Mouse (Mus musculus) thymus, adult 2 months (tissue): ENCODE data around the gene Tpk1. TPM values are rescaled to one million over a fixed set of nuclear protein-coding genes. Genes with fewer than 3 reads are reported as not detected.

Source experiments
- DNase-seq: peaks from one replicate; pipeline ENCODE4 v3.0.0; 2021
- H3K27ac ChIP-seq: fragments of 200-500 bp; 2 replicates; pipeline ENCODE4 v1.5.1; 2012; ENCODE audit warnings: low read length, control low read depth; ENCODE audit not compliant: control insufficient read depth, insufficient read depth
- H3K27me3 ChIP-seq: fragments of 200-500 bp; 2 replicates; pipeline ENCODE4 v1.6.1; 2012; ENCODE audit warnings: mild to moderate bottlenecking, low read length, moderate library complexity, mixed read lengths; ENCODE audit not compliant: control insufficient read depth, insufficient read depth
- H3K36me3 ChIP-seq: fragments of 200-500 bp; 2 replicates; pipeline ENCODE4 v1.6.1; 2012; ENCODE audit warnings: mild to moderate bottlenecking, low read length, moderate library complexity; ENCODE audit not compliant: control insufficient read depth, insufficient read depth
- H3K4me1 ChIP-seq: fragments of 200-500 bp; replicated peaks from 2 replicates; pipeline ENCODE4 v1.6.1; 2012; ENCODE audit warnings: low read length; ENCODE audit not compliant: control insufficient read depth, insufficient read depth
- H3K4me3 ChIP-seq: fragments of 200-500 bp; 2 replicates; pipeline ENCODE4 v1.5.1; 2012; ENCODE audit warnings: mild to moderate bottlenecking, low read length, control low read depth, moderate library complexity; ENCODE audit not compliant: control insufficient read depth, insufficient read depth
- CTCF ChIP-seq: fragments of 200-500 bp; IDR thresholded peaks from 2 replicates; pipeline ENCODE4 v1.5.1; 2012; ENCODE audit warnings: mild to moderate bottlenecking, control low read depth, low read length, moderate library complexity, borderline replicate concordance; ENCODE audit not compliant: control insufficient read depth, poor library complexity, insufficient read depth; ENCODE audit errors: extremely low read depth
- POLR2A ChIP-seq: fragments of 200-500 bp; IDR thresholded peaks from 2 replicates; pipeline ENCODE4 v1.6.1; 2012; ENCODE audit warnings: mild to moderate bottlenecking, low read length, control low read depth, moderate library complexity; ENCODE audit not compliant: control insufficient read depth, poor library complexity, insufficient read depth; ENCODE audit errors: extremely low read depth
- WGBS: fragments of 180-500 bp; shearing (Covaris S2); methylation state at CpG from one replicate; pipeline ENCODE4 v1.1.7; 2018; 5-methylcytosine and 5-hydroxymethylcytosine counted together
- polyA plus RNA-seq: library from polyadenylated mRNA; depleted of rRNA; stranded (reverse); fragments of >200 nt; gene quantifications from 2 replicates; pipeline ENCODE4 v1.2.3, GENCODE M21; 2012

Gene Tpk1
- polyA plus RNA-seq, 1 experiment, result 3.2 TPM

DNA sequence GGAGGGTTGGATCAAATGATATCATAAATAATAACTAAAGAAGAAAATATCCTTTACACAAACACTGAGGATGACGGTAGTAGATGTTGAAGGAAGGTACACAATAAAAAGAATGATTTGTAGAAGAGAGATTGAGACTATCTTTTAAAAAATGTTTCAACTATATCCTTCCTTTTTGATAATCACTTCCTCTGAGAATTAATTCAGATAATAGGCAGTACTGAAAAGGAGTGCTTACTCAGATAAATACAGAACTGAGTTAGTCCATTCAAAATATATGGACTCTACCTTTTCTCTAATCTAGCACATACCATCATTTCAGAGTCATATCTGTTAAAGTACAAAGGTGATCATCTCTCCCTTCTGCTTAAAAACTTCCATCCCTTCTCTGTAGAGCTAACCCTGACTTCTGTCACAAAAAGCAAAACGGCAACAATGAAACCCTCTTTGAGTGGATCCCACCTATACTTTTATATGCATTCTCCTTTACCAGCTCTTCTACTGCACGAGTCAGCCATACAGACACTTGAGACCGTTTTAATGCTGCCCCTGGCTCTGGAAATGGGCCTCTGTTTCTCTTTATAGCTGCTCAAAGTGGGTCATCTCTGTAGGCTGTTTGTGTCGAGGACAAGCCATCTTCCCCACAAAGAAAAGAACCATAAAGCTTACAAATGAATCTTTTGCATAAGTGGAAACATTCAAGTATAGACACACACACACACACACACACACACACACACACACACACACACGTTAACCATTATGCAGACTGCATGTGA, 263.7 kb downstream of the Tpk1 start:
- no peak overlapping the region for H3K27ac ChIP-seq
- no peak for TF ChIP-seq CTCF
- TF ChIP-seq POLR2A, result no peak
- H3K4me1 ChIP-seq, result no peaks in the 10 kb centered on the region
- no peak for DNase-seq
- WGBS, result 87% methylated on average over 6 of the region's 6 CpGs
- no peaks in the 10 kb centered on the region for H3K36me3 ChIP-seq
- no peaks in the 10 kb centered on the region for H3K27me3 ChIP-seq
- H3K4me3 ChIP-seq, result no peak overlapping the region

GRCm38 (mm10) chr6:43396426-43396825, 269.7 kb downstream of the Tpk1 start:
- no peak for DNase-seq
- TF ChIP-seq CTCF, result no peak
- TF ChIP-seq POLR2A, result no peak
- H3K4me1 ChIP-seq, result no peaks in the 10 kb centered on the region
- H3K27me3 ChIP-seq, result no peaks in the 10 kb centered on the region
- no peak overlapping the region for H3K27ac ChIP-seq
- H3K36me3 ChIP-seq, result no peaks in the 10 kb centered on the region
- no peak overlapping the region for H3K4me3 ChIP-seq
- WGBS, result 95% methylated on average over 1 of the region's 1 CpGs

- TF ChIP-seq POLR2A (no peak), CTCF (no peak)
- 82% methylated on average over 2 of the region's 2 CpGs for WGBS
- no peaks in the 10 kb centered on the region for H3K4me1 ChIP-seq
- no peak overlapping the region for H3K4me3 ChIP-seq
- DNase-seq, result no peak
- no peaks in the 10 kb centered on the region for H3K27me3 ChIP-seq
- H3K36me3 ChIP-seq, result no peaks in the 10 kb centered on the region
- H3K27ac ChIP-seq, result no peak overlapping the region
These were observed 270.5 kb downstream of the Tpk1 start for GRCm38 (mm10) chr6:43395538-43395937.

- no peak for DNase-seq
- WGBS, result 95% methylated on average over 1 of the region's 1 CpGs
- TF ChIP-seq POLR2A, result no peak
- no peak for TF ChIP-seq CTCF
These were observed 274.7 kb downstream of the Tpk1 start for GRCm38 (mm10) chr6:43391358-43391757.

GRCm38 (mm10) chr6:43387273-43387672, 278.8 kb downstream of the Tpk1 start:
- Histone ChIP-seq H3K27ac (no peak overlapping the region), H3K27me3 (no peaks in the 10 kb centered on the region), H3K4me1 (no peaks in the 10 kb centered on the region), H3K4me3 (no peak overlapping the region), H3K36me3 (no peaks in the 10 kb centered on the region)
- no peak for DNase-seq
- no peak for TF ChIP-seq POLR2A
- TF ChIP-seq CTCF, result no peak
- WGBS, result 97% methylated on average over 1 of the region's 1 CpGs

More at GRCm38 (mm10) chr6:43391358-43391757, 274.7 kb downstream of the Tpk1 start:
- Histone ChIP-seq H3K27ac (no peak overlapping the region), H3K27me3 (no peaks in the 10 kb centered on the region), H3K4me1 (no peaks in the 10 kb centered on the region), H3K36me3 (no peaks in the 10 kb centered on the region), H3K4me3 (no peak overlapping the region)

DNA sequence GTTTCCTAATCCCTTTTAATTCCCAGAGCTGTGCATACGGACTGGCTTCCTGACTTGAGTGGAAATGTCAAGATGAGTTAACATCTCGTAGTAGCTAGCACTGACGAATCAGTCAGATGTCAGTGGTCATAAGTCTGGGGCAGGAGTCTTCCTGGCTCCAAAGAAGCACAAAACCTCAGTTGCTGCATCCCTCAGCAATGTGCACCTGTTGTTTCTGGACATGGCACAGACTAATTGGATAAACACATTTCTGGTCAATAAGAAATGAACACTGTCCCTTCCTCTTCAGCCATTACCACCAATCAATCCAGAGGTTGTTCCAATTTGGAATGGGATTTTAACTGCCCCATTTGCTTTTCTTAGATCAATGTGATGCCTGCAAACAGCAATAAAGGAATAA, 281.2 kb downstream of the Tpk1 start:
- no peaks in the 10 kb centered on the region for H3K4me1 ChIP-seq
- 93% methylated on average over 3 of the region's 3 CpGs for WGBS
- TF ChIP-seq POLR2A (no peak), CTCF (no peak)
- DNase-seq, result no peak
- no peak overlapping the region for H3K27ac ChIP-seq
- no peaks in the 10 kb centered on the region for H3K27me3 ChIP-seq
- no peaks in the 10 kb centered on the region for H3K36me3 ChIP-seq
- H3K4me3 ChIP-seq, result no peak overlapping the region
